Mouse (Mus musculus) thymus, postnatal 36 days (tissue): ENCODE data around the gene Ncam2.
"Not testable (repeated sequence)": the region's sequence is repeated elsewhere in the genome, so short reads cannot be mapped to it uniquely, and the experiment has no call there.

ENCODE experiments used
- DNase-seq, 2 experiments: peaks; one replicate each; pipeline ENCODE4 v3.0.0; 2022; ENCODE audit warnings: mixed read lengths in 2 of 2

Gene Ncam2

GRCm38 (mm10) chr16:81303806-81304205, 103.3 kb downstream of the Ncam2 start:
- no peak for DNase-seq

- no peak for DNase-seq
These were observed 108.7 kb downstream of the Ncam2 start for GRCm38 (mm10) chr16:81309215-81309614.

DNA sequence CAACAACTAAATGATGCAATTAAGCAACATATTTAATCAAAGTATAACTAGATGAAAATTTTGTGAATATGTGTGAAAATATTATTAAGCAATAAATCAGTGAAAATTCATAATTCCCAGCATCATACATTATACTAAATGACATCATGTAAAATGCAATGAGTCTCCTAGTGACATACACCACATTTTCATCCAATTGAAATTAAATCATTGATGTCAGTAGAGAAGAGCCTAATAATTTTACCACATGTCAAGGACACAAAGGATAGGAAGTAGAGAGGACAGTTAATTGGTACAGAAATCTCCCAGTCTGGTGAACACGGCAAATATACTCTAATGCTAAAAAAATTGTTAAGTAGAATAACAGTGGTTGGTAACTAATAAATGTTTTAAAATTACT, 118.5 kb downstream of the Ncam2 start:
- no peak for DNase-seq

DNA sequence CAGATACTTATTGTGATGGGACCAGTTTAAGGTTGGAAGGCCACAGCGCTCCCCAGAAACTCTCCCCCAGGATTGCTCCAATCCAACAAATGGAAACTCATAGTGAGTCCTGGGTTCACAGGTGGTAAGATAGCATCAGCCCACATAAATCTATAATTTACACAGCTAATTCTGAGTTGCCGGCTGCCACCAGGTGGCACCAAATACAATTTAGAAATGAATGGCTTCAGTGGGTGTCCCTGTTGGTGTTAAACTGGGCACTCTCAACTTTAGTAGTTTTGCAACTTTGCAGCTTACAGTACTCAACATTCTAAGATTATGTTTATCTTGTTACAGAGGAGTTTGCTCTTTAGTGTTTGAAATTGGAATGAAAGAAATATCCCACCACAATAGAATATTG, 130.0 kb downstream of the Ncam2 start:
- DNase-seq: peak in 1 of 2 experiments; percentile 3

DNA sequence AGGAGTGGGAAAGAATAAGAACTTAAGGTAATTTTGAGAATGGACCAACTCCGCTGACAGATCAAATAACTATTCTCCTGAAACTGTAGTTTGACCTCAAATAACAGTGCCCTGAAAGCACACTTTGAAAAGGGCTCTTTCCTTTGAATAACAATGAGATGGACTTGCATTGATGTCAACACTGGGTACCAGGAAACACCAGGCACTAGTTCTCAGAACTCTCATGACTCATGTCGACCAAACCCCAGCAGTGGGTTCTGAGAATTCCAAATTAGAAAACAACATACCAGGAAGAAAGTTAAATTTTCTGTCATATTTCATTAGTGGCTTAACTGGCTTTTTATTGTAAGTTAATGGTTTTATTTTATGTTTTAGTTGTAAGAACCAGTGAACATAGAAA, 165.4 kb downstream of the Ncam2 start:
- no peak for DNase-seq

DNA sequence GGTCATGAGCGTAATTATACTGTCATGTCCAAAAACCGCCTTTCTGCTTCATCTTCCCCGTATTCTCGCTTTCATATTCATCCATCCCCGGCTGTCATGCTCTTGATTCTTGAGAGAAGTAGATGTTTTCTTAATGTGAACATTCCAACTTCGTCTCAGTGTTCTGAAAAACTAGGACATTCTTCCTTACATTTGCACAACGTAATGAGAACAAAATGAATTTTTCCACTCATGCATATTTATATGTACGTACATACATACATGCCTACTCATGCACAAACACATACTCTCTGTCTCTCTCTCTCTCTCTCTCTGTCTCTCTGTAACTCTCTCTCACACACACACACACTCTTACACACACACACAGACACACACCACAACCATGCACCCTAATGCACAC, 173.7 kb downstream of the Ncam2 start:
- no peak for DNase-seq

DNA sequence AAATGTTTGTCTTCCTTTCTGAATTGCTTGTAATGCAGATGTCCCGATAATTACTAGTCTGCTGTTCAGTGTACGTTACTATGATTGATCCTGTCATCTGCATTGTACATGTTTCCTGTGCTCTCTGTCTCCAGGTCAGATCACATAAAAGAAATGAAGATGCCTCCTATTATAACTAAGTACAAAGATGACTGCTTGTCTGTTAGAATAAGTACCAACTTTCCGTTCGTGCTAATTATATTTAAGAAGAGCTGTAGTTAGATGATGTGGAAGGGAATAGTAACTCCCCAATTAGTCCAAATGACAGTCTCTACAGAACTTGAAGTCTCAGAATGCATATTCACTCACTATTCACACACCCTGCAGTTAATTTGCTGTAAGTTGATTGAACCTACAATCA, 179.9 kb downstream of the Ncam2 start:
- no peak for DNase-seq

DNA sequence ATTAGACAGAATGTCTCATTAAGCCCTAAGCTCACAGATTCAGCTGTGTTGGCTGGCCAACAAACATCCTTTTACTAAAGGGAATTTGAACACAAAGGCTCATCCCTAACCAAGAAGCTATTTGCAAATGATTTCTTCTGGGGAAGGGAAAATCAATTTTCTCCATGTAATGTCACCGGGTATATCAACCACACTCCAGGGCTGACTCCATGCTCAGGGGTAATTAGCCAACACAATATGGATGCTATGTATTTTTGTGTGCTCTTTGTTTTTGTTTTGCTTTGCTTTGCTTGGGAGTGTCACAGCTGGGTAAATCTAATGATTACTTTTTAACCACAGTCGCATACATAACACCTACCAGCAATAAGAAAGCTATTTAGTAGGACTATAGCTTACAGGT, 188.1 kb downstream of the Ncam2 start:
- DNase-seq: no peak

DNA sequence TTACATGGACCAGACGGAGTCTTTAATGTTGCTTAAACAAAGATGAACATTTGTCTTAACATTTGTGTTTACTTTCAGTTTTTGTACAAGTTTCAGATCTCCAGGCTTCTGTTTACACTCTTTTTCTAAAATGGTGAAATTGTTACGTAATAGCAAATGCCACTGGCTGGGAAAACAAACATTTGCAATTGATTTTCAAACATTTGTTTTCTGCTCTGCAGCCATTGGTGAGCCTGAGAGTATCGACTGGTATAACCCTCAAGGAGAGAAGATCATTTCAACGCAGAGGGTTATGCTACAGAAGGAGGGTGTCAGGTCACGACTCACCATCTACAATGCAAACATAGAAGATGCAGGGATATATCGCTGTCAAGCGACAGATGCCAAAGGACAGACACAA, 234.1 kb downstream of the Ncam2 start:
- no peak for DNase-seq

- DNase-seq: no peak
These were observed 236.8 kb downstream of the Ncam2 start for GRCm38 (mm10) chr16:81437091-81437867.

DNA sequence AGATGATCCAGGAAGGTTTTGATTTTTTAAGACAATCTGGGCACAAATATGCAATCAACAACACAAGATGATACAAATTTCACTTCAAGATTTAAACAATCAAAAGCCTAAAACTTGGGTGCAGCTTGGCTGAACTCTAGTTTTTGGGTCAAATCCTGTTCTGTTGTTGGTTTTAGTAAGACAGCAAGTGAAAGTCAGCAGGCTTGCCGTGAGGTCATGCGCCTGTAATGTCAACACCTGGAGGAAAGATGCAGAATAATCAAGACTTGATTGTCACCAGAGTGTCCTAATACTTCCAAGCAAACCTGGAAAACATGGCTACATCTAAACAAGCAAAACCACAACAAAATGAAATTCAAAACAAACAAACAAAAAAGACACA, 237.4 kb downstream of the Ncam2 start:
- DNase-seq: no peak

DNA sequence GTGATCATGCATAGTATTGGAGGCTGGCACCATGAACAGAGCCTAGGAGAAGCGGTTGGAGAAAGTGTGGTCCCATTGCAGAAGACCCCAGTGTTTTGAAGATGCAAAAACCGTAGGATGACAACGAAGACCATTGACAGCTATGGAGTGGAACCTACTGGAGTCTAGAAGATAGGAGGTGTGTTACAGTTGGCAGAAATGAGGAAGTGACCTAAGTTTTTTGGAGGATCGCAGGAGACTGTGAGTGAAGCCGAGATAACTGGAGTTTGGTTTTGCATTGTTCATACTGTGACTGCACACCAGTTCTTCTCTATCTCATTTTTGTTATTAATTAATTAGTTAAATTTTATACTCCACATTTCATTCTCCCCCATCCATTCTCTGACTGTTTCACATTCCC, 250.4 kb downstream of the Ncam2 start:
- no peak for DNase-seq

DNA sequence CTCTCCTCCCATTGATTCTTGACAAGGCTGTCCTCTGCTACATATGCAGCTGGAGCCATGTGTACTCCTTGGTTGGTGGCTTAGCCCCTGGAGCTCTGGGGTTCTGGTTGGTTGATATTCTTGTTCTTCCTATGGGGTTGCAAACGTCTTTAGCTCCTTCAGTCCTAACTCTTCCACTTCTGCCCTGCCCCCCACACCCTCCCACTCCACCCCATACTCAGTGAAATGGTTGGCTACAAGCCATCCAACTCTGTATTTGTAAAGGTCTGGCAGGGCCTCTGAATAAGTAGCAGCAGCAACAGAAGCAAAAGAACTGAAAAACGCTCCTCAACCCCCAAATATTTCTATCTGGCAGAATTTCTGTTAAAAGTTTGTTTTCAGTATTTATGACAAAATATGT, 252.5 kb downstream of the Ncam2 start:
- DNase-seq: no peak

DNA sequence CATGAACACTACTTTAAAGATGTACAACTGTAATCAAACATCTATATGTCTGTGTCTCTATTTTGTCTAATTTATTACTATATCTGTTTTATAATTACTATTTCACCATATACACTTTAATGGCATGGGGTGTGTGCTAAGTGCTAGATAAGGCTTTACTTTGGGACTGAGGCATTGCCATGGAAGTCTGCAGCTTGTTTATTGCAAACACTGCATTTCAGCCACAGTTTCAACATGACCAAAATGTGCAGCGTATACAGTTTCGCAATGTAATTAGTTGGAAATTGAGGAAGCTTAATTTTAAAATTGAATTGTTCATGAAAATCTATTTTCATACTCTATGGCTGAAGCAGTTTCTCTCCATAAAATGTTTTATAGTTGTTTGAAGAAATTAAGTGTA, 254.0 kb downstream of the Ncam2 start:
- no peak for DNase-seq

DNA sequence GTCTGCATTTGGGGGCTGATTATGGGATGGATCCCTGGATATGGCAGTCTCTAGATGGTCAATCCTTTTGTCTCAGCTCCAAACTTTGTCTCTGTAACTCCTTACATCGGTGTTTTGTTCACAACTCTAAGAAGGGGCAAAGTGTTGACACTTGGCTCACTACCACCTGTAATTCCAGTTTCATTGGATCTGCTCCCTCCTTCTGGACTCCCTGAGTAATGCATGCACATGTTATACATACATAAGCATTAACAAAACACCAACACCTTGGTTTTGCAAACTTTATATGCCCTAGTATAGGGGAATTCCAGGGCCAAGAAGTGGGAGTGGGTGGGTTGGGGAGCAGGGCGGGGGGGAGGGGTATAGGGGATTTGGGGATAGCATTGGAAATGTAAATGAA, 262.2 kb downstream of the Ncam2 start:
- not testable (repeated sequence) for DNase-seq

DNA sequence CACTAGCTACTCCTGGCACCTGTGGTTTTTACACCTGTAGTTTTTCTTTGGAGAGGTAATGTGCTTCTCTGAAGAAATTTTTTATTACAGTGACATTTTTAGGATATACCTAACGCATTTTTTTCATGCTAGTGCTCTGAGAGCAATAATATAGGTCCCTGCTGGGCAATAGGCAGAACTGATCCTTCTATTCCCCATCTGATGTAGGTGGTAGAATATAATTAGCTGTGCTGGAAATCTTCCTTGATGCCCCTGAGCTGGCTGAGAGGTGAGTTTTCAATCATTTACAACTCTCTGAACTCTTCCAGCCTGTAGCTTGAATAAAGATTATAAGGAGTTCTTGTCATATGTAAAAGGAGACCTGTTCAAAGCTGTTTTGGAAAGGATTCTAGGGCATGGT, 272.4 kb downstream of the Ncam2 start:
- no peak for DNase-seq

DNA sequence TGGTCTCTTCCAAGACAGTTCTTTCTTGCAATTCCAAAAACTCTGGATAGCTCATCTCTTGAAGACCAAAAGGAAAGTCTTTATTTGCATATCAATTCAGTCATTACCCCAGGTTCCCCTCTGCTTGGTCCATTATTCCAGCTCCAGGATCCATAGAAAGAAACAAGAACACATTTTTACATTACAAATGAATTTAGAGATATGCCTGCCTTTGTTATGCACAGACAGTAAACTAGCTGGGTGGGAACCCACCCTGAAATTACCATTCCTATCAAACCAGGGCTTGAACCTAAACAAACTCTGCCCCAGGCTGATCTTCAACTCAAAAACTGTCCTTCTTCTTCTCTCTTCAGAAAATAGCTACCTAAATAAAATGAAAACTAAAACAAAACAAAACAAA, 280.6 kb downstream of the Ncam2 start:
- DNase-seq: no peak

GRCm38 (mm10) chr16:81496111-81496510, 295.6 kb downstream of the Ncam2 start:
- no peak for DNase-seq

DNA sequence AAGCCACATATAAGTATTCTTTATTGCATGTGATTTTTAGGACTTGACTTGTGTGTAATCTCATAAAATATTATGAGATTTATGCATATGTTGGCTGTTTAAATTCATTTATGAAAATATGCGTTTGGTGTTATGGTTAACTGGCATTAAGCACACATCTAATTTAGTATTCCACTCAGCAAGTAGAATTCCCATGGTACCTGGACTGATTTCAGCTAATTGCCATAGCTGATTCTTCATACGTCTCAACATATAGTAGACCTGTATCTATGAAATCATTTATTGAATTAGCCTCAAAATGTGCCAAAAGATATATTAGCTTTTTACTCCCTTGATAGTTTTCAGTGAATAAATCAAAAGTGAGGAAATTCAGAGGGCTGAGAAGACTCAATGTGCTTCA, 302.1 kb downstream of the Ncam2 start:
- no peak for DNase-seq

- no peak for DNase-seq
These were observed 335.7 kb downstream of the Ncam2 start for GRCm38 (mm10) chr16:81536230-81536629.

- DNase-seq: no peak
These were observed 387.1 kb downstream of the Ncam2 start for GRCm38 (mm10) chr16:81587565-81588107.

GRCm38 (mm10) chr16:81623276-81623675, 422.8 kb downstream of the Ncam2 start:
- DNase-seq: no peak

DNA sequence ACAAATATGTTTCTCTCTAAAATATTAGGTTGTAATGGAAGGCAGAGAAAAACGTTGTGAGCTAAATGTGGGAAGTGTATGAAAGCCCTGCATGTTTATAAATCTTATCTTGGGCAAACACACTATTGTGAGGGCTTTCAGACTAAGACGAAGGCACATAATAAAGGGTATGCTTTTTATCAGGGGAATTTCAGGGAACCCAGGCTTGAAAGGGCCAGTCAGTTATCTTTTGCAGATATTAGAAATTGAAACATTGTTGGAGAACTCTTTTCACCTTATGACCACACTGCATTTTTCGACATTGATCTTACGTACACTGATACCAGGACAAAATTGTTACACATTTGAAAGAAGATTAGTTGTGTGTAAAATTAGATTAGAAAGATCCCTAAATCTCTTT, 423.3 kb downstream of the Ncam2 start:
- DNase-seq: no peak

DNA sequence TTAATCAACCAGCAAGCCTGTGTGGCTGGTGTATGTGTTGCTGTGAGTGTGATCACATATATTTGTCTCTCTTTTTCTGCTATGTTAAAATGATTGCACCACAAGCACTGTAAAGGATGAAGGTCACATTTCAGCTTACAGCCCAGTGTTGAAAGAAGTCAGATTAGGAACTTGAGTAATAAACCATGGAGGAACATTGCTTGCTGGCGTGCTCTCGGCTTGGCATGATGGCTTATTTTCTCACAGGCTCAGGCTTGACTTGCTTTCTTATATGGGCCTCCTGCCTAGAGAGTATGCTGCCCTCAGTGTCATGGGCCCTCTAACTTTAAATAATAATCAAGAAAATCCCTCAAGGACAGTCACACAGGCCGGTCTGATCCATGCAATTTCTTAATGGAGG, 449.8 kb downstream of the Ncam2 start:
- DNase-seq: no peak

- DNase-seq: no peak
These were observed 451.1 kb downstream of the Ncam2 start for GRCm38 (mm10) chr16:81651550-81651949.
